Comparison of ENCODE assay signal across 7 mouse cellular contexts in genomic region chr14:54892200-54892599, GRCm38 (mm10). TPM values are rescaled to one million over a fixed set of nuclear protein-coding genes. Genes with fewer than 3 reads are reported as not detected.
DNase-seq lines count a peak whose midpoint lies in the region; ATAC-seq and TF ChIP-seq lines count a peak whose summit lies in the region.

Gene Pabpn1 (plus strand): TSS chr14:54892500.

- TF ChIP-seq CTCF in C2C12 (IDR thresholded peaks at IDR 0.05; ENCODE audit: control insufficient read depth, insufficient read depth, insufficient read length) = no peak
- TF ChIP-seq CTCF in ES-Bruce4 (IDR thresholded peaks at IDR 0.05; ENCODE audit: low read depth, low read length) = no peak
- TF ChIP-seq CTCF in stomach, postnatal 0 days (IDR thresholded peaks at IDR 0.05; ENCODE audit: low read depth) = no peak

- 94% methylated on average over 3 of the region's 3 CpGs for WGBS in forebrain, embryonic 12.5 days
- WGBS in hindbrain, embryonic 10.5 days = 92% methylated on average over 3 of the region's 3 CpGs
- WGBS in liver, embryonic 12.5 days (ENCODE audit: insufficient replicate concordance) = 94% methylated on average over 3 of the region's 3 CpGs
- WGBS in stomach, postnatal 0 days = 89% methylated on average over 3 of the region's 3 CpGs

- peaks cover 25% of the 10 kb centered on the region for H3K79me3 ChIP-seq in C2C12 (ENCODE audit: low read depth)

- no peak for TF ChIP-seq EP300 in ES-Bruce4 (IDR thresholded peaks at IDR 0.05; ENCODE audit: insufficient read depth, low read depth, low read length)
- no peak for TF ChIP-seq EP300 in stomach, postnatal 0 days (optimal IDR thresholded peaks at IDR 0.05)

- H3K27ac ChIP-seq in ES-Bruce4 (ENCODE audit: insufficient read depth, low read length) = peak within 1 kb of the TSS; percentile 69
- H3K27ac ChIP-seq in forebrain, embryonic 12.5 days = peak within 1 kb of the TSS; percentile 79
- H3K27ac ChIP-seq in hindbrain, embryonic 10.5 days = peak within 1 kb of the TSS; percentile 100
- peak within 1 kb of the TSS; percentile 81 for H3K27ac ChIP-seq in liver, embryonic 12.5 days
- peak within 1 kb of the TSS; percentile 75 for H3K27ac ChIP-seq in stomach, postnatal 0 days (replicated peaks)

- H3ac ChIP-seq in C2C12 (ENCODE audit: control insufficient read depth, insufficient read length, low read depth) = no peak within 1 kb of the TSS

- no peak for ATAC-seq in forebrain, embryonic 12.5 days (ENCODE audit: low FRiP score)
- no peak for ATAC-seq in liver, embryonic 12.5 days
- ATAC-seq in stomach, postnatal 0 days (ENCODE audit: low FRiP score, low TSS enrichment) = no peak

- peaks cover 19% of the 10 kb centered on the region for H3K36me3 ChIP-seq in C2C12 (ENCODE audit: control insufficient read depth, insufficient read depth)
- H3K36me3 ChIP-seq in ES-Bruce4 (ENCODE audit: control insufficient read depth, insufficient read depth, low read length, poor library complexity, severe bottlenecking) = peaks cover 19% of the 10 kb centered on the region
- peaks cover 18% of the 10 kb centered on the region for H3K36me3 ChIP-seq in forebrain, embryonic 12.5 days (replicated peaks)
- peaks cover 22% of the 10 kb centered on the region for H3K36me3 ChIP-seq in hindbrain, embryonic 10.5 days
- H3K36me3 ChIP-seq in liver, embryonic 12.5 days = peaks cover 19% of the 10 kb centered on the region
- H3K36me3 ChIP-seq in stomach, postnatal 0 days (ENCODE audit: control insufficient read depth, insufficient read depth, low read length) = 0 out of 2 replicates have a peak, but pooled peaks cover 4% of the 10 kb centered on the region

- peaks cover 2% of the 10 kb centered on the region for H3K4me1 ChIP-seq in ES-Bruce4 (ENCODE audit: control insufficient read depth, insufficient read depth, low read length)
- H3K4me1 ChIP-seq in forebrain, embryonic 12.5 days = peaks cover 15% of the 10 kb centered on the region
- peaks cover 15% of the 10 kb centered on the region for H3K4me1 ChIP-seq in hindbrain, embryonic 10.5 days (replicated peaks)
- peaks cover 31% of the 10 kb centered on the region for H3K4me1 ChIP-seq in liver, embryonic 12.5 days
- H3K4me1 ChIP-seq in stomach, postnatal 0 days (replicated peaks; ENCODE audit: control insufficient read depth, insufficient read depth) = peaks cover 3% of the 10 kb centered on the region; the same call in 1 of the 2 replicates

- no peak for DNase-seq in hindbrain, embryonic 10.5 days (ENCODE audit: low spot score)
- DNase-seq in stomach, postnatal 0 days (ENCODE audit: low spot score) = no peak
- no peak for DNase-seq in retina, embryonic 14.5 days (ENCODE audit: low spot score)

- peak within 1 kb of the TSS; percentile 48 for H3K4me2 ChIP-seq in forebrain, embryonic 12.5 days
- peak within 1 kb of the TSS; percentile 71 for H3K4me2 ChIP-seq in liver, embryonic 12.5 days
- H3K4me2 ChIP-seq in stomach, postnatal 0 days (replicated peaks; ENCODE audit: low read depth) = peak within 1 kb of the TSS; percentile 48

- peaks cover 31% of the 10 kb centered on the region for H3K79me2 ChIP-seq in C2C12 (ENCODE audit: control insufficient read depth, insufficient read depth)

- peak within 1 kb of the TSS; percentile 12 for H3K4me3 ChIP-seq in C2C12 (ENCODE audit: insufficient read depth, poor library complexity, severe bottlenecking)
- peak within 1 kb of the TSS; percentile 47 for H3K4me3 ChIP-seq in ES-Bruce4 (ENCODE audit: low read depth, low read length)
- H3K4me3 ChIP-seq in forebrain, embryonic 12.5 days (replicated peaks) = peak within 1 kb of the TSS; percentile 99
- H3K4me3 ChIP-seq in hindbrain, embryonic 10.5 days = peak within 1 kb of the TSS; percentile 95
- H3K4me3 ChIP-seq in liver, embryonic 12.5 days = peak within 1 kb of the TSS; percentile 60
- H3K4me3 ChIP-seq in stomach, postnatal 0 days (ENCODE audit: low read depth, low read length) = peak within 1 kb of the TSS; percentile 98

- H3K27me3 ChIP-seq in C2C12 (ENCODE audit: control insufficient read depth, insufficient read depth, insufficient read length) = no peaks in the 10 kb centered on the region
- no peaks in the 10 kb centered on the region for H3K27me3 ChIP-seq in ES-Bruce4 (ENCODE audit: control insufficient read depth, insufficient read depth, low read length, poor library complexity, severe bottlenecking)
- H3K27me3 ChIP-seq in forebrain, embryonic 12.5 days = no peaks in the 10 kb centered on the region
- no peaks in the 10 kb centered on the region for H3K27me3 ChIP-seq in hindbrain, embryonic 10.5 days (ENCODE audit: insufficient read depth, poor library complexity, severe bottlenecking)
- no peaks in the 10 kb centered on the region for H3K27me3 ChIP-seq in liver, embryonic 12.5 days (replicated peaks)
- H3K27me3 ChIP-seq in stomach, postnatal 0 days (ENCODE audit: control insufficient read depth, insufficient read depth, low read length) = no peaks in the 10 kb centered on the region

- peak within 1 kb of the TSS; percentile 47 for H3K9ac ChIP-seq in ES-Bruce4 (ENCODE audit: low read depth, poor library complexity, severe bottlenecking)
- H3K9ac ChIP-seq in forebrain, embryonic 12.5 days = peak within 1 kb of the TSS; percentile 22; the same call in 1 of the 2 replicates
- H3K9ac ChIP-seq in liver, embryonic 12.5 days = peak within 1 kb of the TSS; percentile 65
- H3K9ac ChIP-seq in stomach, postnatal 0 days (ENCODE audit: low read length) = no peak within 1 kb of the TSS

- no peak for TF ChIP-seq POLR2A in ES-Bruce4 (IDR thresholded peaks at IDR 0.05; ENCODE audit: insufficient read depth, low read length)

- H3K9me3 ChIP-seq in ES-Bruce4 (replicated peaks; ENCODE audit: control insufficient read depth, insufficient read depth, low read length, poor library complexity, severe bottlenecking) = no peaks in the 10 kb centered on the region
- H3K9me3 ChIP-seq in forebrain, embryonic 12.5 days = no peaks in the 10 kb centered on the region
- H3K9me3 ChIP-seq in hindbrain, embryonic 10.5 days = no peaks in the 10 kb centered on the region
- no peaks in the 10 kb centered on the region for H3K9me3 ChIP-seq in liver, embryonic 12.5 days (replicated peaks)
- no peaks in the 10 kb centered on the region for H3K9me3 ChIP-seq in stomach, postnatal 0 days (ENCODE audit: control insufficient read depth, low read length)

TF ChIP-seq in C2C12, 6 proteins besides CTCF, POLR2A, EP300 and RAD21:
- TF ChIP-seq MYOD1 (IDR thresholded peaks at IDR 0.05; ENCODE audit: control insufficient read depth, insufficient read length, low read depth) = no peak
- TF ChIP-seq FOSL1 (IDR thresholded peaks at IDR 0.05; ENCODE audit: insufficient read depth, low read length, poor library complexity, severe bottlenecking) = no peak
- no peak for TF ChIP-seq MYOG (IDR thresholded peaks at IDR 0.05; ENCODE audit: control insufficient read depth, extremely low read depth, insufficient read length)
- TF ChIP-seq USF1 (IDR thresholded peaks at IDR 0.05; ENCODE audit: low read depth) = no peak
- TF ChIP-seq MAX (IDR thresholded peaks at IDR 0.05) = no peak

RNA-seq across cellular contexts. Expression of gene Pabpn1, which starts in this region (rescaled TPM):
- polyA plus RNA-seq in C2C12 (2012; fragmentation: generic; extraction: Trizol) (146 TPM), ES-Bruce4 (2011; ENCODE audit: insufficient read depth, insufficient read length, low read depth, missing spikeins) (317 and 318 TPM in 2 replicates)
- polyA plus RNA-seq in forebrain, embryonic 12.5 days (2016; fragmentation: Nextera tagmentation; extraction: Ambion mirVana) = 199 and 211 TPM in 2 replicates
- polyA plus RNA-seq in hindbrain, embryonic 10.5 days (2016; fragmentation: Nextera tagmentation; extraction: Ambion mirVana) = 160 TPM in 2 replicates
- polyA plus RNA-seq in liver, embryonic 12.5 days (2016; fragmentation: Nextera tagmentation; extraction: Ambion mirVana) = 97.0 and 97.9 TPM in 2 replicates
- polyA plus RNA-seq in stomach, postnatal 0 days (2015; fragmentation: Nextera tagmentation; extraction: Ambion mirVana) = 46.4 and 56.2 TPM in 2 replicates

Comparison
In these comparisons a context has a peak if more than half of its experiments do, and no peak if none do; other contexts are left out.
1. H3K4me3 ChIP-seq: peak in every context shown above with its lines; median percentile 99 in forebrain, embryonic 12.5 days; 98 in stomach, postnatal 0 days; 95 in hindbrain, embryonic 10.5 days; 60 in liver, embryonic 12.5 days; 47 in ES-Bruce4; 12 in C2C12.